Mouse (Mus musculus) hindbrain, embryonic 12.5 days (tissue): ENCODE data around the gene Fzd4. TPM values are rescaled to one million over a fixed set of nuclear protein-coding genes. Genes with fewer than 3 reads are reported as not detected.
A peak's percentile ranks its signal among the peaks of the same experiment; 100 is the strongest.

Source experiments
- ATAC-seq: fragments of 200-750 bp; cut with Nextera tagmentation; 2 replicates; pipeline ENCODE4 v1.8.0; 2017; ENCODE audit warnings: moderate TSS enrichment; ENCODE audit not compliant: low FRiP score
- H3K27ac ChIP-seq: fragments of 300-500 bp; sonication (generic); 2 replicates; pipeline ENCODE4 v1.5.1; 2016; ENCODE audit warnings: mild to moderate bottlenecking
- H3K27me3 ChIP-seq: fragments of 300-500 bp; sonication (generic); 2 replicates; pipeline ENCODE4 v1.6.1; 2016; ENCODE audit warnings: mild to moderate bottlenecking
- H3K36me3 ChIP-seq: fragments of 300-500 bp; sonication (generic); 2 replicates; pipeline ENCODE4 v1.6.1; 2016; ENCODE audit warnings: mild to moderate bottlenecking
- H3K4me1 ChIP-seq: fragments of 300-500 bp; sonication (generic); 2 replicates; pipeline ENCODE4 v1.6.1; 2016
- H3K4me2 ChIP-seq: fragments of 300-500 bp; sonication (generic); replicated peaks from 2 replicates; pipeline ENCODE4 v1.6.1; 2016; ENCODE audit warnings: mild to moderate bottlenecking
- H3K4me3 ChIP-seq: fragments of 300-500 bp; sonication (generic); 2 replicates; pipeline ENCODE4 v1.5.1; 2016; ENCODE audit warnings: mild to moderate bottlenecking
- H3K9ac ChIP-seq: fragments of 300-500 bp; sonication (generic); 2 replicates; pipeline ENCODE4 v1.6.1; 2016; ENCODE audit warnings: mild to moderate bottlenecking, moderate library complexity
- H3K9me3 ChIP-seq: fragments of 300-500 bp; sonication (generic); replicated peaks from 2 replicates; pipeline ENCODE4 v1.6.1; 2016; ENCODE audit warnings: mild to moderate bottlenecking
- WGBS: fragments of 180-500 bp; shearing (Covaris S2); methylation state at CpG from one replicate; pipeline ENCODE4 v1.1.7; 2016; 5-methylcytosine and 5-hydroxymethylcytosine counted together
- polyA plus RNA-seq: library from polyadenylated mRNA; unstranded; fragments of >200 nt; fragmentation: Nextera tagmentation; extraction: Ambion mirVana; gene quantifications from 2 replicates; pipeline ENCODE4 v1.2.1, GENCODE M21; 2016

Gene Fzd4
- polyA plus RNA-seq, 1 experiment from 2014 or later: 4.6 TPM

GRCm38 (mm10) chr7:89433893-89434616, 29.9 kb downstream of the Fzd4 start:
- WGBS: 47% methylated on average over 8 of the region's 8 CpGs
- no peaks in the 10 kb centered on the region for H3K4me1 ChIP-seq
- no peaks in the 10 kb centered on the region for H3K27me3 ChIP-seq
- H3K4me3 ChIP-seq: no peak overlapping the region
- no peaks in the 10 kb centered on the region for H3K36me3 ChIP-seq
- no peak overlapping the region for H3K9ac ChIP-seq
- no peak overlapping the region for H3K4me2 ChIP-seq
- no peak overlapping the region for H3K27ac ChIP-seq
- no peaks in the 10 kb centered on the region for H3K9me3 ChIP-seq
- no peak for ATAC-seq

- no peak overlapping the region for H3K27ac ChIP-seq
- ATAC-seq: no peak
Measured at GRCm38 (mm10) chr7:89436404-89436803, 32.2 kb downstream of the Fzd4 start.

GRCm38 (mm10) chr7:89437589-89437988, 33.4 kb downstream of the Fzd4 start:
- H3K27ac ChIP-seq: no peak overlapping the region
- H3K9me3 ChIP-seq: no peaks in the 10 kb centered on the region
- no peak overlapping the region for H3K4me2 ChIP-seq
- H3K27me3 ChIP-seq: no peaks in the 10 kb centered on the region
- no peaks in the 10 kb centered on the region for H3K4me1 ChIP-seq
- no peaks in the 10 kb centered on the region for H3K36me3 ChIP-seq
- H3K9ac ChIP-seq: no peak overlapping the region
- no peak overlapping the region for H3K4me3 ChIP-seq
- ATAC-seq: no peak
- 40% methylated on average over 4 of the region's 4 CpGs for WGBS

More at GRCm38 (mm10) chr7:89436404-89436803, 32.2 kb downstream of the Fzd4 start:
- no peak overlapping the region for H3K4me2 ChIP-seq
- H3K4me3 ChIP-seq: no peak overlapping the region
- H3K4me1 ChIP-seq: no peaks in the 10 kb centered on the region
- no peaks in the 10 kb centered on the region for H3K36me3 ChIP-seq
- H3K27me3 ChIP-seq: no peaks in the 10 kb centered on the region
- H3K9me3 ChIP-seq: no peaks in the 10 kb centered on the region
- no peak overlapping the region for H3K9ac ChIP-seq
- 84% methylated on average over 5 of the region's 5 CpGs for WGBS

GRCm38 (mm10) chr7:89441291-89441690, 37.1 kb downstream of the Fzd4 start:
- no peaks in the 10 kb centered on the region for H3K36me3 ChIP-seq
- ATAC-seq: no peak
- no peaks in the 10 kb centered on the region for H3K4me1 ChIP-seq
- H3K4me3 ChIP-seq: no peak overlapping the region
- 76% methylated on average over 7 of the region's 7 CpGs for WGBS
- no peak overlapping the region for H3K4me2 ChIP-seq
- no peaks in the 10 kb centered on the region for H3K27me3 ChIP-seq
- H3K9ac ChIP-seq: no peak overlapping the region
- H3K27ac ChIP-seq: no peak overlapping the region
- H3K9me3 ChIP-seq: no peaks in the 10 kb centered on the region

- no peak overlapping the region for H3K4me3 ChIP-seq
- no peaks in the 10 kb centered on the region for H3K9me3 ChIP-seq
- H3K9ac ChIP-seq: no peak overlapping the region
- H3K27ac ChIP-seq: no peak overlapping the region
- ATAC-seq: no peak
- no peaks in the 10 kb centered on the region for H3K36me3 ChIP-seq
- no peak overlapping the region for H3K4me2 ChIP-seq
- no peaks in the 10 kb centered on the region for H3K27me3 ChIP-seq
- H3K4me1 ChIP-seq: no peaks in the 10 kb centered on the region
- WGBS: 58% methylated on average over 4 of the region's 4 CpGs
Measured at GRCm38 (mm10) chr7:89442242-89442641, 38.1 kb downstream of the Fzd4 start.

- Histone ChIP-seq H3K4me3 (no peak overlapping the region), H3K36me3 (no peaks in the 10 kb centered on the region), H3K9me3 (no peaks in the 10 kb centered on the region), H3K9ac (no peak overlapping the region), H3K27me3 (no peaks in the 10 kb centered on the region), H3K27ac (no peak overlapping the region), H3K4me1 (no peaks in the 10 kb centered on the region), H3K4me2 (no peak overlapping the region)
- WGBS: 89% methylated on average over 4 of the region's 4 CpGs
- ATAC-seq: no peak
Measured at GRCm38 (mm10) chr7:89445137-89445536, 41.0 kb downstream of the Fzd4 start.

GRCm38 (mm10) chr7:89450312-89450711, 46.2 kb downstream of the Fzd4 start:
- Histone ChIP-seq H3K4me3 (no peak overlapping the region), H3K27me3 (no peaks in the 10 kb centered on the region), H3K27ac (no peak overlapping the region), H3K4me1 (0 out of 2 replicates have a peak, but pooled peaks cover 3% of the 10 kb centered on the region), H3K4me2 (no peak overlapping the region), H3K9me3 (no peaks in the 10 kb centered on the region), H3K9ac (no peak overlapping the region), H3K36me3 (no peaks in the 10 kb centered on the region)
- no peak for ATAC-seq
- 64% methylated on average over 2 of the region's 2 CpGs for WGBS

GRCm38 (mm10) chr7:89456380-89457076, 52.4 kb downstream of the Fzd4 start:
- WGBS: 29% methylated on average over 7 of the region's 7 CpGs
- Histone ChIP-seq H3K4me2 (no peak overlapping the region), H3K27me3 (no peaks in the 10 kb centered on the region), H3K4me3 (no peak overlapping the region), H3K27ac (no peak overlapping the region; the same call in 1 of the 2 replicates), H3K36me3 (no peaks in the 10 kb centered on the region), H3K9me3 (no peaks in the 10 kb centered on the region), H3K4me1 (peaks cover 12% of the 10 kb centered on the region; the same call in 1 of the 2 replicates), H3K9ac (no peak overlapping the region)
- peak; percentile 80 for ATAC-seq

GRCm38 (mm10) chr7:89459691-89460090, 55.5 kb downstream of the Fzd4 start:
- no peaks in the 10 kb centered on the region for H3K27me3 ChIP-seq
- no peaks in the 10 kb centered on the region for H3K9me3 ChIP-seq
- H3K4me3 ChIP-seq: no peak overlapping the region
- no peak for ATAC-seq
- no peak overlapping the region for H3K27ac ChIP-seq
- no peak overlapping the region for H3K9ac ChIP-seq
- WGBS: 81% methylated on average over 2 of the region's 2 CpGs
- peaks cover 9% of the 10 kb centered on the region; the same call in 1 of the 2 replicates for H3K4me1 ChIP-seq
- no peaks in the 10 kb centered on the region for H3K36me3 ChIP-seq
- no peak overlapping the region for H3K4me2 ChIP-seq

- H3K4me3 ChIP-seq: no peak overlapping the region
- H3K9ac ChIP-seq: no peak overlapping the region
- peaks cover 9% of the 10 kb centered on the region; the same call in 1 of the 2 replicates for H3K4me1 ChIP-seq
- no peak overlapping the region for H3K4me2 ChIP-seq
- H3K27me3 ChIP-seq: no peaks in the 10 kb centered on the region
- H3K36me3 ChIP-seq: no peaks in the 10 kb centered on the region
- H3K9me3 ChIP-seq: no peaks in the 10 kb centered on the region
- no peak overlapping the region for H3K27ac ChIP-seq
- no peak for ATAC-seq
Measured at GRCm38 (mm10) chr7:89460911-89461310, 56.8 kb downstream of the Fzd4 start.

GRCm38 (mm10) chr7:89461351-89461750, 57.2 kb downstream of the Fzd4 start:
- Histone ChIP-seq H3K4me2 (no peak overlapping the region), H3K4me1 (peaks cover 6% of the 10 kb centered on the region; the same call in 1 of the 2 replicates), H3K27me3 (no peaks in the 10 kb centered on the region), H3K36me3 (no peaks in the 10 kb centered on the region), H3K9me3 (no peaks in the 10 kb centered on the region), H3K27ac (no peak overlapping the region), H3K4me3 (no peak overlapping the region), H3K9ac (no peak overlapping the region)
- no peak for ATAC-seq
- 60% methylated on average over 3 of the region's 3 CpGs for WGBS
